Comparison of ENCODE assay signal across 8 mouse cellular contexts in genomic region chr5:134933281-134933680, GRCm38 (mm10). TPM values are rescaled to one million over a fixed set of nuclear protein-coding genes. Genes with fewer than 3 reads are reported as not detected.
DNase-seq lines count a peak whose midpoint lies in the region; ATAC-seq lines count a peak whose summit lies in the region.

No protein-coding gene starts in this region.

- ATAC-seq in midbrain, embryonic 14.5 days (ENCODE audit: low FRiP score, low TSS enrichment), result no peak
- ATAC-seq in intestine, embryonic 15.5 days, result no peak
- no peak for ATAC-seq in stomach, embryonic 16.5 days (ENCODE audit: insufficient read depth, low FRiP score)

- H3K9ac ChIP-seq in midbrain, embryonic 14.5 days (replicated peaks; ENCODE audit: low read length), result no peak overlapping the region
- H3K9ac ChIP-seq in intestine, embryonic 15.5 days, result no peak overlapping the region
- H3K9ac ChIP-seq in stomach, embryonic 16.5 days (ENCODE audit: low read length), result no peak overlapping the region

- peak overlapping the region; percentile 57; the same call in 1 of the 2 replicates for H3K4me3 ChIP-seq in midbrain, embryonic 10.5 days
- no peak overlapping the region for H3K4me3 ChIP-seq in midbrain, embryonic 14.5 days (replicated peaks; ENCODE audit: low read depth, low read length)
- no peak overlapping the region for H3K4me3 ChIP-seq in intestine, embryonic 15.5 days (replicated peaks)
- H3K4me3 ChIP-seq in stomach, embryonic 16.5 days (replicated peaks; ENCODE audit: low read length), result no peak overlapping the region; the same call in 1 of the 2 replicates

- H3K4me2 ChIP-seq in midbrain, embryonic 14.5 days (ENCODE audit: low read length), result no peak overlapping the region
- H3K4me2 ChIP-seq in intestine, embryonic 15.5 days (replicated peaks), result peak overlapping the region; percentile 94
- peak overlapping the region; percentile 99; the same call in 1 of the 2 replicates for H3K4me2 ChIP-seq in stomach, embryonic 16.5 days (ENCODE audit: low read depth, low read length)

- DNase-seq in midbrain, embryonic 10.5 days (ENCODE audit: low spot score), result no peak
- DNase-seq in midbrain, embryonic 14.5 days, result no peak
- DNase-seq in ZHBTc4 (ENCODE audit: low read depth, low spot score), result peak; percentile 18
- no peak for DNase-seq in embryo, embryonic 10.5 days (ENCODE audit: low spot score)
- no peak for DNase-seq in frontal cortex, postnatal 36 days (ENCODE audit: low spot score in 2 of 2)
- DNase-seq in ovary, postnatal 10 days (ENCODE audit: low spot score), result no peak

- H3K9me3 ChIP-seq in midbrain, embryonic 10.5 days (replicated peaks), result no peaks in the 10 kb centered on the region
- H3K9me3 ChIP-seq in midbrain, embryonic 14.5 days (ENCODE audit: control insufficient read depth, low read length), result no peaks in the 10 kb centered on the region
- H3K9me3 ChIP-seq in intestine, embryonic 15.5 days, result no peaks in the 10 kb centered on the region
- H3K9me3 ChIP-seq in stomach, embryonic 16.5 days (replicated peaks; ENCODE audit: control insufficient read depth, low read length), result no peaks in the 10 kb centered on the region

- no peak overlapping the region for H3K27ac ChIP-seq in midbrain, embryonic 10.5 days (replicated peaks)
- no peak overlapping the region for H3K27ac ChIP-seq in midbrain, embryonic 14.5 days (replicated peaks; ENCODE audit: low read depth, low read length)
- no peak overlapping the region for H3K27ac ChIP-seq in intestine, embryonic 15.5 days
- no peak overlapping the region for H3K27ac ChIP-seq in stomach, embryonic 16.5 days (ENCODE audit: low read length)

- peaks cover 10% of the 10 kb centered on the region; the same call in 1 of the 2 replicates for H3K36me3 ChIP-seq in midbrain, embryonic 10.5 days
- H3K36me3 ChIP-seq in midbrain, embryonic 14.5 days (ENCODE audit: control insufficient read depth, insufficient read depth, low read length), result no peaks in the 10 kb centered on the region
- 0 out of 2 replicates have a peak, but pooled peaks cover 4% of the 10 kb centered on the region for H3K36me3 ChIP-seq in intestine, embryonic 15.5 days
- no peaks in the 10 kb centered on the region for H3K36me3 ChIP-seq in stomach, embryonic 16.5 days (ENCODE audit: control insufficient read depth, insufficient read depth, low read length)

- no peaks in the 10 kb centered on the region for H3K27me3 ChIP-seq in midbrain, embryonic 10.5 days (ENCODE audit: low read depth, poor library complexity, severe bottlenecking)
- H3K27me3 ChIP-seq in midbrain, embryonic 14.5 days (ENCODE audit: control insufficient read depth, insufficient read depth, low read length), result no peaks in the 10 kb centered on the region
- no peaks in the 10 kb centered on the region for H3K27me3 ChIP-seq in intestine, embryonic 15.5 days (replicated peaks)
- no peaks in the 10 kb centered on the region for H3K27me3 ChIP-seq in stomach, embryonic 16.5 days (ENCODE audit: control insufficient read depth, insufficient read depth, low read length)

- 94% methylated on average over 8 of the region's 8 CpGs for WGBS in midbrain, embryonic 10.5 days
- WGBS in midbrain, embryonic 14.5 days, result 98% methylated on average over 8 of the region's 8 CpGs
- 90% methylated on average over 8 of the region's 8 CpGs for WGBS in intestine, embryonic 15.5 days
- WGBS in stomach, embryonic 16.5 days, result 86% methylated on average over 8 of the region's 8 CpGs

- H3K4me1 ChIP-seq in midbrain, embryonic 10.5 days, result peaks cover 6% of the 10 kb centered on the region
- H3K4me1 ChIP-seq in midbrain, embryonic 14.5 days (ENCODE audit: control insufficient read depth, insufficient read depth, low read length), result no peaks in the 10 kb centered on the region; the same call in 1 of the 2 replicates
- 0 out of 2 replicates have a peak, but pooled peaks cover 6% of the 10 kb centered on the region for H3K4me1 ChIP-seq in intestine, embryonic 15.5 days (replicated peaks)
- peaks cover 6% of the 10 kb centered on the region; the same call in 1 of the 2 replicates for H3K4me1 ChIP-seq in stomach, embryonic 16.5 days (ENCODE audit: control insufficient read depth, insufficient read depth, low read length)

RNA-seq across cellular contexts. Expression of gene Mettl27, which starts 1.1 kb away (rescaled TPM):
- polyA plus RNA-seq in midbrain, embryonic 10.5 days (2016; fragmentation: Nextera tagmentation; extraction: Ambion mirVana), result 9.6 and 12.8 TPM in 2 replicates
- 6.0 and 6.3 TPM in 2 replicates for polyA plus RNA-seq in midbrain, embryonic 14.5 days (2014; fragmentation: Nextera tagmentation; extraction: Ambion mirVana)
- 18.5 and 25.7 TPM in 2 replicates for polyA plus RNA-seq in intestine, embryonic 15.5 days (2015; fragmentation: Nextera tagmentation; extraction: Ambion mirVana)
- polyA plus RNA-seq in stomach, embryonic 16.5 days (2015; fragmentation: Nextera tagmentation; extraction: Ambion mirVana), result 14.1 and 14.8 TPM in 2 replicates

RNA-seq across cellular contexts. Expression of gene Cldn4, which starts 13.5 kb away (rescaled TPM):
- 3.2 and 3.4 TPM in 2 replicates for polyA plus RNA-seq in midbrain, embryonic 10.5 days (2016; fragmentation: Nextera tagmentation; extraction: Ambion mirVana)
- not detected in 2 replicates for polyA plus RNA-seq in midbrain, embryonic 14.5 days (2014; fragmentation: Nextera tagmentation; extraction: Ambion mirVana)
- 45.6 and 49.2 TPM in 2 replicates for polyA plus RNA-seq in intestine, embryonic 15.5 days (2015; fragmentation: Nextera tagmentation; extraction: Ambion mirVana)
- 73.1 and 90.8 TPM in 2 replicates for polyA plus RNA-seq in stomach, embryonic 16.5 days (2015; fragmentation: Nextera tagmentation; extraction: Ambion mirVana)

RNA-seq across cellular contexts. Expression of gene Cldn13, which starts 18.0 kb away (rescaled TPM):
- polyA plus RNA-seq in midbrain, embryonic 10.5 days (2016; fragmentation: Nextera tagmentation; extraction: Ambion mirVana), result 3.2 and 3.8 TPM in 2 replicates
- polyA plus RNA-seq in midbrain, embryonic 14.5 days (2014; fragmentation: Nextera tagmentation; extraction: Ambion mirVana), result not detected in 2 replicates
- 3.9 and 5.3 TPM in 2 replicates for polyA plus RNA-seq in intestine, embryonic 15.5 days (2015; fragmentation: Nextera tagmentation; extraction: Ambion mirVana)
- polyA plus RNA-seq in stomach, embryonic 16.5 days (2015; fragmentation: Nextera tagmentation; extraction: Ambion mirVana), result 8.6 and 13.5 TPM in 2 replicates

RNA-seq across cellular contexts. Expression of gene Tmem270, which starts 26.7 kb away (rescaled TPM):
- not detected in 2 replicates for polyA plus RNA-seq in midbrain, embryonic 10.5 days (2016; fragmentation: Nextera tagmentation; extraction: Ambion mirVana)
- polyA plus RNA-seq in midbrain, embryonic 14.5 days (2014; fragmentation: Nextera tagmentation; extraction: Ambion mirVana), result not detected in 2 replicates
- not detected in 2 replicates for polyA plus RNA-seq in intestine, embryonic 15.5 days (2015; fragmentation: Nextera tagmentation; extraction: Ambion mirVana)
- polyA plus RNA-seq in stomach, embryonic 16.5 days (2015; fragmentation: Nextera tagmentation; extraction: Ambion mirVana), result not detected in 2 replicates

RNA-seq across cellular contexts. Expression of gene Cldn3, which starts 52.7 kb away (rescaled TPM):
- 2.0 and 2.9 TPM in 2 replicates for polyA plus RNA-seq in midbrain, embryonic 10.5 days (2016; fragmentation: Nextera tagmentation; extraction: Ambion mirVana)
- 0.81 and 1.3 TPM in 2 replicates for polyA plus RNA-seq in midbrain, embryonic 14.5 days (2014; fragmentation: Nextera tagmentation; extraction: Ambion mirVana)
- 173 and 195 TPM in 2 replicates for polyA plus RNA-seq in intestine, embryonic 15.5 days (2015; fragmentation: Nextera tagmentation; extraction: Ambion mirVana)
- 83.9 and 89.2 TPM in 2 replicates for polyA plus RNA-seq in stomach, embryonic 16.5 days (2015; fragmentation: Nextera tagmentation; extraction: Ambion mirVana)

Comparison
In these comparisons a context has a peak if more than half of its experiments do, and no peak if none do; other contexts are left out.
1. RNA of gene Cldn4, which starts 13.5 kb away (polyA plus RNA-seq): 73.1 to 90.8 TPM in stomach, embryonic 16.5 days and 45.6 to 49.2 TPM in intestine, embryonic 15.5 days; 3.2 to 3.4 TPM in midbrain, embryonic 10.5 days and not detected in midbrain, embryonic 14.5 days; every median in the first group is over 10 times any median in the second.